In the genomic region with DNA sequence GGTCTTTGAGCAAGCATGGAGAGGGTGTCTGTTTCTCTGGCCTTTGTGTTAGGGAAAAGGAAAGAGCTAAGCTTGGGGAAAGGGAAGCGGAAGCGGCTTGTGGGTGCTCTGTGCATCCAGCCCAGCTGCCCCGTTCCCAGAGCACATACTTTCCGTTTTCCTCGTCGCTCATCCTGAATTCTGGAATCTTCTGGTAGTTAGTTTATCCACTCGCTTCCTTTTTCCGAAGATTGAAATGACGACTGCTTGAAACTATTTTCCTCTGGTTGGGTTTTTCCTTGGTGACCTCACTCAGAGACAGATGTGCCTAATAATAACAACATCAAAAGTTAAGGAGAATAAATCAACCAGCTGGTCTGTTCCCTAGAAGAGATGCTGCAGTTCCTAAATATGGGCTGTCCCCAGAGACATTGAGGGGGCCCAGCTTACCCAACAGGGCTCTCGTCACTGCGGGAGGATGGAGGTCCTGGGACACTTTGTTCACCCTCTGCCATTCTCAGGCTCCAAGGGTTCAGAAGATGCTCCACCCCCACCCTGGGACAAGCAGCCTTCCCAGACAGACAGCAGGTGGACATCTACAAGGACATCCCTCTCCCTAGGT, we compare ENCODE assay signal across 9 mouse cellular contexts.
DNase-seq lines count a peak whose midpoint lies in the region; ATAC-seq lines count a peak whose summit lies in the region.
"Had no signal": no experiment of that assay in that cellular context is flagged by ENCODE, and none has a peak within 500 bp of the region (broad histone marks: within the 10 kb centered on the region; RNA-seq: fewer than 3 reads in every experiment).

No protein-coding gene starts in this region.

- peak overlapping the region; percentile 92; the same call in 1 of the 2 replicates for H3K27ac ChIP-seq in embryonic facial prominence, embryonic 12.5 days
- H3K27ac ChIP-seq in kidney, embryonic 14.5 days (ENCODE audit: low read depth, low read length): peak overlapping the region; percentile 88
- H3K27ac ChIP-seq: forebrain, embryonic 15.5 days had no signal

- H3K9ac ChIP-seq in embryonic facial prominence, embryonic 12.5 days: no peak overlapping the region
- H3K9ac ChIP-seq in kidney, embryonic 14.5 days (ENCODE audit: low read depth, low read length): no peak overlapping the region
- H3K9ac ChIP-seq: forebrain, embryonic 15.5 days had no signal

- no peaks in the 10 kb centered on the region for H3K27me3 ChIP-seq in embryonic facial prominence, embryonic 12.5 days
- H3K27me3 ChIP-seq in kidney, embryonic 14.5 days (ENCODE audit: control insufficient read depth, insufficient read depth, low read length): no peaks in the 10 kb centered on the region
- H3K27me3 ChIP-seq: forebrain, embryonic 15.5 days had no signal

- H3K9me3 ChIP-seq in embryonic facial prominence, embryonic 12.5 days: no peaks in the 10 kb centered on the region
- no peaks in the 10 kb centered on the region for H3K9me3 ChIP-seq in kidney, embryonic 14.5 days (ENCODE audit: control insufficient read depth, low read length)
- H3K9me3 ChIP-seq: forebrain, embryonic 15.5 days had no signal

- 79% methylated on average over 11 of the region's 11 CpGs for WGBS in embryonic facial prominence, embryonic 12.5 days
- 82% methylated on average over 11 of the region's 11 CpGs for WGBS in kidney, embryonic 14.5 days

- no peaks in the 10 kb centered on the region for H3K36me3 ChIP-seq in embryonic facial prominence, embryonic 12.5 days
- no peaks in the 10 kb centered on the region for H3K36me3 ChIP-seq in kidney, embryonic 14.5 days (ENCODE audit: control insufficient read depth, insufficient read depth, low read length)
- H3K36me3 ChIP-seq: forebrain, embryonic 15.5 days had no signal

- H3K4me3 ChIP-seq in embryonic facial prominence, embryonic 12.5 days: no peak overlapping the region
- no peak overlapping the region for H3K4me3 ChIP-seq in kidney, embryonic 14.5 days (ENCODE audit: low read length)
- H3K4me3 ChIP-seq: forebrain, embryonic 15.5 days had no signal

- H3K4me1 ChIP-seq in embryonic facial prominence, embryonic 12.5 days: peaks cover 44% of the 10 kb centered on the region
- peaks cover 48% of the 10 kb centered on the region for H3K4me1 ChIP-seq in kidney, embryonic 14.5 days (ENCODE audit: control insufficient read depth, insufficient read depth, low read length)

- no peak for ATAC-seq in embryonic facial prominence, embryonic 12.5 days (ENCODE audit: insufficient number of reproducible peaks, insufficient read depth, low FRiP score, low TSS enrichment)
- no peak for ATAC-seq in kidney, embryonic 14.5 days (ENCODE audit: low FRiP score, low TSS enrichment)
- ATAC-seq: forebrain, embryonic 15.5 days had no signal

- no peak overlapping the region for H3K4me2 ChIP-seq in embryonic facial prominence, embryonic 12.5 days (replicated peaks)
- no peak overlapping the region for H3K4me2 ChIP-seq in kidney, embryonic 14.5 days (replicated peaks; ENCODE audit: low read depth, low read length)
- H3K4me2 ChIP-seq: forebrain, embryonic 15.5 days had no signal

- peak; percentile 99 for DNase-seq in heart, adult 11 months
- DNase-seq in heart, adult 8-10 months (ENCODE audit: low spot score): no peak
- peak; percentile 81 for DNase-seq in lung, postnatal 25 days (ENCODE audit: low spot score)
- no peak for DNase-seq in right cerebral cortex, postnatal 25 days
- no peak for DNase-seq in layer of hippocampus, adult 9-11 months
- no peak for DNase-seq in embryo, embryonic 10.5 days (ENCODE audit: low spot score)

Comparison
In these comparisons a context has a peak if more than half of its experiments do, and no peak if none do; other contexts are left out.
1. DNase-seq: peak in heart, adult 11 months (single experiment) and lung, postnatal 25 days (single experiment); none in heart, adult 8-10 months (single experiment), right cerebral cortex, postnatal 25 days (single experiment), layer of hippocampus, adult 9-11 months (single experiment) and embryo, embryonic 10.5 days (single experiment).